ENCODE assay signal across 14 mouse cellular contexts in the genomic region with DNA sequence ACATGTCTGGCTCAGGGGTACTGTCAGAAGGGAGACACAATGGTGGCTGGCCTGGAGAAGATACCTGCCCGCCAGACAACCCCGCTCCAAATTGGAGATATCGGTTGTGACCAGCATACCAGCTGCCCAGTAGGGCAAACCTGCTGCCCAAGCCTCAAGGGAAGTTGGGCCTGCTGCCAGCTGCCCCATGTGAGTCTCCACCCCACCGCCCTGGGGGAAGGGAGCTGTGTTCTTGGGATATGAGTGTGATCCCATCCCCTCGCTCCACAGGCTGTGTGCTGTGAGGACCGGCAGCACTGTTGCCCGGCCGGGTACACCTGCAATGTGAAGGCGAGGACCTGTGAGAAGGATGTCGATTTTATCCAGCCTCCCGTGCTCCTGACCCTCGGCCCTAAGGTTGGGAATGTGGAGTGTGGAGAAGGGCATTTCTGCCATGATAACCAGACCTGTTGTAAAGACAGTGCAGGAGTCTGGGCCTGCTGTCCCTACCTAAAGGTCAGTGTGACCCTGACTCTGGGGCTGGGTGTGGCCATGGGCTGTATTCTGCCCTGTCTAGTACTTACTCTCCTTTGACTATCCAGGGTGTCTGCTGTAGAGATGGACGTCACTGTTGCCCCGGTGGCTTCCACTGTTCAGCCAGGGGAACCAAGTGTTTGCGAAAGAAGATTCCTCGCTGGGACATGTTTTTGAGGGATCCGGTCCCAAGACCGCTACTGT. TPM values are rescaled to one million over a fixed set of nuclear protein-coding genes. Genes with fewer than 3 reads are reported as not detected.
DNase-seq lines count a peak whose midpoint lies in the region; ATAC-seq and TF ChIP-seq lines count a peak whose summit lies in the region.
"Had no signal": no experiment of that assay in that cellular context is flagged by ENCODE, and none has a peak within 500 bp of the region (broad histone marks: within the 10 kb centered on the region; RNA-seq: fewer than 3 reads in every experiment).

No protein-coding gene starts in this region.

- peaks cover 13% of the 10 kb centered on the region for H3K4me1 ChIP-seq in heart, adult 2 months (ENCODE audit: control insufficient read depth, insufficient read depth, low read length)
- peaks cover 47% of the 10 kb centered on the region for H3K4me1 ChIP-seq in limb, embryonic 10.5 days
- peaks cover 46% of the 10 kb centered on the region for H3K4me1 ChIP-seq in hindbrain, embryonic 12.5 days

- 81% methylated on average over 18 of the region's 18 CpGs for WGBS in heart, adult 2 months
- WGBS in limb, embryonic 10.5 days: 92% methylated on average over 18 of the region's 18 CpGs
- 92% methylated on average over 18 of the region's 18 CpGs for WGBS in hindbrain, embryonic 12.5 days

- peak; percentile 49 to 52 for DNase-seq in heart, adult 2 months
- DNase-seq in heart, postnatal 25 days (ENCODE audit: low spot score): no peak
- DNase-seq in right cerebral cortex, postnatal 4 days: peak; percentile 50
- no peak for DNase-seq in right cerebral cortex, postnatal 14 days
- DNase-seq in cerebellum, adult 9-11 months: peak; percentile 69
- DNase-seq in limb, embryonic 10.5 days (ENCODE audit: low spot score): no peak
- DNase-seq in c-Kit-positive CD71-positive TER-119-positive erythroid progenitor cells, embryonic 14.5 days (ENCODE audit: low spot score): no peak
- DNase-seq: left cerebral cortex, postnatal 4 days; lung, adult 18-20 months had no signal

- H3K36me3 ChIP-seq in heart, adult 2 months (ENCODE audit: control insufficient read depth, insufficient read depth, low read length): no peaks in the 10 kb centered on the region
- H3K36me3 ChIP-seq in limb, embryonic 10.5 days: peaks cover 80% of the 10 kb centered on the region
- peaks cover 60% of the 10 kb centered on the region for H3K36me3 ChIP-seq in hindbrain, embryonic 12.5 days

- H3K27me3 ChIP-seq in heart, adult 2 months (ENCODE audit: control insufficient read depth, insufficient read depth, low read length): no peaks in the 10 kb centered on the region
- peaks cover 26% of the 10 kb centered on the region for H3K27me3 ChIP-seq in limb, embryonic 10.5 days (ENCODE audit: low read depth, poor library complexity, severe bottlenecking)
- H3K27me3 ChIP-seq in hindbrain, embryonic 12.5 days: peaks cover 15% of the 10 kb centered on the region

- no peak for TF ChIP-seq POLR2A in heart, adult 2 months (IDR thresholded peaks at IDR 0.05; ENCODE audit: insufficient read depth, low read depth, low read length)

- no peak overlapping the region for H3K27ac ChIP-seq in heart, adult 2 months
- H3K27ac ChIP-seq in limb, embryonic 10.5 days: no peak overlapping the region
- H3K27ac ChIP-seq in hindbrain, embryonic 12.5 days: no peak overlapping the region
- H3K27ac ChIP-seq: heart, embryonic 15.5 days; layer of hippocampus, adult 2 months; midbrain, embryonic 13.5 days had no signal

- intact Hi-C loops in heart, adult 2 months (cut with DNase I): no loop called here
- intact Hi-C loops in heart, postnatal 25 days (cut with DNase I): no loop called here

- H3K4me3 ChIP-seq in heart, adult 2 months: no peak overlapping the region
- H3K4me3 ChIP-seq in limb, embryonic 10.5 days: 0 out of 2 replicates have a peak overlapping the region, but pooled peaks have one; percentile 12
- H3K4me3 ChIP-seq in hindbrain, embryonic 12.5 days: no peak overlapping the region
- H3K4me3 ChIP-seq: forebrain, embryonic 13.5 days; heart, embryonic 15.5 days; layer of hippocampus, adult 2 months; midbrain, embryonic 13.5 days had no signal

- no peak overlapping the region for H3K9ac ChIP-seq in heart, adult 2 months (ENCODE audit: low read depth, low read length)
- H3K9ac ChIP-seq in hindbrain, embryonic 12.5 days: no peak overlapping the region
- H3K9ac ChIP-seq: forebrain, embryonic 13.5 days; heart, embryonic 15.5 days; midbrain, embryonic 13.5 days had no signal

- H3K79me2 ChIP-seq in heart, adult 2 months (replicated peaks; ENCODE audit: control insufficient read depth, insufficient read depth, low read length): no peaks in the 10 kb centered on the region

- ATAC-seq in hindbrain, embryonic 12.5 days (ENCODE audit: low FRiP score): no peak
- ATAC-seq: forebrain, embryonic 13.5 days; midbrain, embryonic 13.5 days had no signal

- no peak for TF ChIP-seq EP300 in heart, adult 2 months (IDR thresholded peaks at IDR 0.05; ENCODE audit: insufficient read depth, low read depth, low read length)

- no peaks in the 10 kb centered on the region for H3K9me3 ChIP-seq in limb, embryonic 10.5 days (replicated peaks)
- no peaks in the 10 kb centered on the region for H3K9me3 ChIP-seq in hindbrain, embryonic 12.5 days (replicated peaks)
- H3K9me3 ChIP-seq: forebrain, embryonic 13.5 days; heart, embryonic 15.5 days; midbrain, embryonic 13.5 days had no signal

- TF ChIP-seq CTCF in heart, adult 2 months (IDR thresholded peaks at IDR 0.05): no peak

- H3K4me2 ChIP-seq in hindbrain, embryonic 12.5 days (replicated peaks): no peak overlapping the region
- H3K4me2 ChIP-seq: forebrain, embryonic 13.5 days; heart, embryonic 15.5 days; midbrain, embryonic 13.5 days had no signal

RNA-seq across cellular contexts. Expression of gene Grn, which starts 5.8 kb away (rescaled TPM):
- total RNA-seq in heart, adult 2 months (2021): 10 to 100 TPM; 83.4 to 86.9 TPM
- 118 and 119 TPM in 2 replicates for polyA plus RNA-seq in heart, adult 2 months (2012; rRNA removed)
- 100 to 1,000 TPM; 101 to 104 TPM for total RNA-seq in heart, postnatal 25 days (2021)
- 78.5 and 93.2 TPM in 2 replicates for polyA plus RNA-seq in limb, embryonic 10.5 days (2016; fragmentation: Nextera tagmentation; extraction: Ambion mirVana)
- 96.9 and 101 TPM in 2 replicates for polyA plus RNA-seq in hindbrain, embryonic 12.5 days (2016; fragmentation: Nextera tagmentation; extraction: Ambion mirVana)

RNA-seq across cellular contexts. Expression of gene Fam171a2, which starts 11.6 kb away (rescaled TPM):
- 1 to 10 TPM; 3.8 to 3.9 TPM for total RNA-seq in heart, adult 2 months (2021)
- 7.7 and 8.3 TPM in 2 replicates for polyA plus RNA-seq in heart, adult 2 months (2012; rRNA removed)
- 1 to 10 TPM; 5.8 to 6.5 TPM for total RNA-seq in heart, postnatal 25 days (2021)
- 3.7 and 4.2 TPM in 2 replicates for polyA plus RNA-seq in limb, embryonic 10.5 days (2016; fragmentation: Nextera tagmentation; extraction: Ambion mirVana)
- polyA plus RNA-seq in hindbrain, embryonic 12.5 days (2016; fragmentation: Nextera tagmentation; extraction: Ambion mirVana): 21.5 and 22.8 TPM in 2 replicates

RNA-seq across cellular contexts. Expression of gene Slc25a39, which starts 28.2 kb away (rescaled TPM):
- 100 to 1,000 TPM; 196 to 213 TPM for total RNA-seq in heart, adult 2 months (2021)
- 307 and 331 TPM in 2 replicates for polyA plus RNA-seq in heart, adult 2 months (2012; rRNA removed)
- 100 to 1,000 TPM; 163 to 175 TPM for total RNA-seq in heart, postnatal 25 days (2021)
- polyA plus RNA-seq in limb, embryonic 10.5 days (2016; fragmentation: Nextera tagmentation; extraction: Ambion mirVana): 209 and 242 TPM in 2 replicates
- 148 and 157 TPM in 2 replicates for polyA plus RNA-seq in hindbrain, embryonic 12.5 days (2016; fragmentation: Nextera tagmentation; extraction: Ambion mirVana)

RNA-seq across cellular contexts. Expression of gene Itga2b, which starts 34.0 kb away (rescaled TPM):
- 10 to 100 TPM in 1 of 2 experiments, 1 to 10 TPM in 1; 3.1 to 14.5 TPM for total RNA-seq in heart, adult 2 months (2021)
- 3.5 and 6.9 TPM in 2 replicates for polyA plus RNA-seq in heart, adult 2 months (2012; rRNA removed)
- 1 to 10 TPM; 3.5 to 4.5 TPM for total RNA-seq in heart, postnatal 25 days (2021)
- 4.6 and 5.3 TPM in 2 replicates for polyA plus RNA-seq in limb, embryonic 10.5 days (2016; fragmentation: Nextera tagmentation; extraction: Ambion mirVana)
- 7.1 and 8.5 TPM in 2 replicates for polyA plus RNA-seq in hindbrain, embryonic 12.5 days (2016; fragmentation: Nextera tagmentation; extraction: Ambion mirVana)

RNA-seq across cellular contexts. Expression of gene Rundc3a, which starts 42.7 kb away (rescaled TPM):
- under 1 TPM in 1 of 2 experiments, not detected in 1; 0.66 TPM for total RNA-seq in heart, adult 2 months (2021)
- 0.23 and 0.32 TPM in 2 replicates for polyA plus RNA-seq in heart, adult 2 months (2012; rRNA removed)
- total RNA-seq in heart, postnatal 25 days (2021): not detected
- polyA plus RNA-seq in limb, embryonic 10.5 days (2016; fragmentation: Nextera tagmentation; extraction: Ambion mirVana): 1.2 and 1.3 TPM in 2 replicates
- 125 and 140 TPM in 2 replicates for polyA plus RNA-seq in hindbrain, embryonic 12.5 days (2016; fragmentation: Nextera tagmentation; extraction: Ambion mirVana)

Comparison
In these comparisons a context has a peak if more than half of its experiments do, and no peak if none do; other contexts are left out.
1. DNase-seq: peak in heart, adult 2 months (2 of 2), right cerebral cortex, postnatal 4 days (single experiment) and cerebellum, adult 9-11 months (single experiment); none in heart, postnatal 25 days (single experiment), right cerebral cortex, postnatal 14 days (single experiment), limb, embryonic 10.5 days (single experiment) and c-Kit-positive CD71-positive TER-119-positive erythroid progenitor cells, embryonic 14.5 days (single experiment).